Mouse (Mus musculus) layer of hippocampus, adult 9-11 months (tissue): ENCODE measurements around the gene Camk2g.

Experiments used
- DNase-seq: peaks from one replicate; pipeline ENCODE4 v3.0.0; 2022

Gene Camk2g

GRCm38 (mm10) chr14:20784708-20785107 lies 9.2 kb downstream of the Camk2g start:
- no peak for DNase-seq

GRCm38 (mm10) chr14:20783526-20783925 lies 10.4 kb downstream of the Camk2g start:
- DNase-seq: no peak

- DNase-seq: no peak
These were observed 11.0 kb downstream of the Camk2g start for GRCm38 (mm10) chr14:20782860-20783259.

GRCm38 (mm10) chr14:20780217-20780616 lies 13.7 kb downstream of the Camk2g start:
- no peak for DNase-seq

- DNase-seq: peak; percentile 57
These were observed 15.4 kb downstream of the Camk2g start for GRCm38 (mm10) chr14:20778496-20778895.

- no peak for DNase-seq
These were observed 18.2 kb downstream of the Camk2g start for GRCm38 (mm10) chr14:20775661-20776060.

- DNase-seq: no peak
These were observed 20.5 kb downstream of the Camk2g start for GRCm38 (mm10) chr14:20773410-20773809.

GRCm38 (mm10) chr14:20772808-20773207 lies 21.1 kb downstream of the Camk2g start:
- no peak for DNase-seq

- no peak for DNase-seq
These were observed 21.9 kb downstream of the Camk2g start for GRCm38 (mm10) chr14:20771941-20772340.

GRCm38 (mm10) chr14:20768581-20768980 lies 25.3 kb downstream of the Camk2g start:
- no peak for DNase-seq

- DNase-seq: no peak
These were observed 26.0 kb downstream of the Camk2g start for GRCm38 (mm10) chr14:20767936-20768335.

- peak; percentile 88 for DNase-seq
These were observed 28.1 kb downstream of the Camk2g start for GRCm38 (mm10) chr14:20765642-20766258.

- no peak for DNase-seq
These were observed 28.9 kb downstream of the Camk2g start for GRCm38 (mm10) chr14:20764942-20765341.

- no peak for DNase-seq
These were observed 35.0 kb downstream of the Camk2g start for GRCm38 (mm10) chr14:20758768-20759435.

GRCm38 (mm10) chr14:20757370-20757907 lies 36.4 kb downstream of the Camk2g start:
- DNase-seq: no peak

GRCm38 (mm10) chr14:20753792-20754191 lies 40.1 kb downstream of the Camk2g start:
- DNase-seq: no peak

GRCm38 (mm10) chr14:20750503-20750902 lies 43.4 kb downstream of the Camk2g start:
- DNase-seq: no peak

- DNase-seq: no peak
These were observed 44.3 kb downstream of the Camk2g start for GRCm38 (mm10) chr14:20749494-20750051.

- no peak for DNase-seq
These were observed 45.5 kb downstream of the Camk2g start for GRCm38 (mm10) chr14:20748388-20748787.

- DNase-seq: no peak
These were observed 47.0 kb downstream of the Camk2g start for GRCm38 (mm10) chr14:20746935-20747334.

- no peak for DNase-seq
These were observed 50.3 kb downstream of the Camk2g start for GRCm38 (mm10) chr14:20743614-20744013.

- DNase-seq: no peak
These were observed 52.6 kb downstream of the Camk2g start for GRCm38 (mm10) chr14:20741301-20741700.

- DNase-seq: no peak
These were observed 55.4 kb downstream of the Camk2g start for GRCm38 (mm10) chr14:20738511-20738910.

GRCm38 (mm10) chr14:20737306-20737705 lies 56.6 kb downstream of the Camk2g start:
- no peak for DNase-seq
